Mouse (Mus musculus) splenic B cell, adult 2 months (primary cell): ENCODE measurements around the gene Rbbp8nl.

Source experiments
- DNase-seq: peaks from one replicate; pipeline ENCODE4 v3.0.0-alpha.2; 2011; ENCODE audit warnings: low read depth, low spot score
- H3K27me3 ChIP-seq: 2 replicates; pipeline ENCODE4 v1.6.1; 2012; ENCODE audit warnings: mild to moderate bottlenecking, low read length, moderate library complexity, mixed read lengths; ENCODE audit not compliant: control insufficient read depth, poor library complexity, insufficient read depth, severe bottlenecking
- H3K36me3 ChIP-seq: 2 replicates; pipeline ENCODE4 v1.6.1; 2012; ENCODE audit warnings: mild to moderate bottlenecking, low read length, moderate library complexity, mixed read lengths; ENCODE audit not compliant: control insufficient read depth, poor library complexity, insufficient read depth, severe bottlenecking

Rbbp8nl gene

GRCm38 (mm10) chr2:180236500-180236899 lies 53.2 kb downstream of the Rbbp8nl start:
- Histone ChIP-seq H3K27me3 (no peaks in the 10 kb centered on the region), H3K36me3 (no peaks in the 10 kb centered on the region)
- no peak for DNase-seq

- H3K36me3 ChIP-seq, result no peaks in the 10 kb centered on the region
- no peak for DNase-seq
- H3K27me3 ChIP-seq, result no peaks in the 10 kb centered on the region
Observed at GRCm38 (mm10) chr2:180235788-180236187, 53.9 kb downstream of the Rbbp8nl start.

GRCm38 (mm10) chr2:180234980-180235379 lies 54.7 kb downstream of the Rbbp8nl start:
- H3K36me3 ChIP-seq, result no peaks in the 10 kb centered on the region
- no peak for DNase-seq

DNA sequence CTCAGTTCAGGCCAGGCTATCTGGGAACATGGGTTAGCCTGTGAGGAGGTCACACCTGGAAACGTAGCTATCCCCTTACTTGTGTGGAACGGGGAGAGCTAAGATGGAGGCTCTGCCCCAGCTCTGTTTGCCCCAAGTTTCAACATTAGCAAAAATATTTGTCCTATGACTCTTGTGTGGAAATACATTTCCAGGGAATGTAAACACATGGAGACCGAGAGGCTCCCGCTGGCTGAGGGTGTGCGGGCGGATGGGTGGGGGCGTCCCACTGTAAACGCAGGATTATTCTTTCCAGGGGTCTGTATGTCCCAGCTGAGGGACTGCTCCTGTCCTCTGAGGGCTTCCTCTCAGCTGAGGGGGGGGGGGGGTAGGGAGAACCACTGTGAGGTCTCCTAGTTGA lies 55.3 kb downstream of the Rbbp8nl start:
- no peak for DNase-seq
- Histone ChIP-seq H3K36me3 (no peaks in the 10 kb centered on the region), H3K27me3 (no peaks in the 10 kb centered on the region)

More at GRCm38 (mm10) chr2:180234980-180235379, 54.7 kb downstream of the Rbbp8nl start:
- no peaks in the 10 kb centered on the region for H3K27me3 ChIP-seq

- Histone ChIP-seq H3K36me3 (no peaks in the 10 kb centered on the region), H3K27me3 (no peaks in the 10 kb centered on the region)
- no peak for DNase-seq
Observed at GRCm38 (mm10) chr2:180233101-180233904, 56.4 kb downstream of the Rbbp8nl start.

DNA sequence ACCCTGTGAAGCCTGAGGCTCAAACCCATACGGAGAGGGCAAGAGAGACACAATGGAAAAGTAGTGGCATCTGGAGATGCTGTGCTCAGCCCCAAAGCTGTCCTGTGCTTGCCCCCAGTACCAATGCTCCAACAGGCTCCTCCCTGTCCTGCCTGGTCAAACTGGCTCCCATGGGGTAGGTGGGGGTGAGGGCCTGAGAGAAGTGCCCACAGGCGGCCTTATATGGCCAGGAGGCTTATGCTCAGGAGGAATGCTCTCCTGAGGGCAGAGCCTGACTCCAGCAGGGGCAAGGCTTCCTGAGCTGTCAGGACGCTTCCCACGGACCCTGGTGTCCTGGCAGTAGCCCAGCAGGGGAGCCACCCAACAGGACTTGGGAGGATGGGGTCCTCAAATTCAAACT lies 59.2 kb downstream of the Rbbp8nl start:
- H3K36me3 ChIP-seq, result no peaks in the 10 kb centered on the region
- H3K27me3 ChIP-seq, result no peaks in the 10 kb centered on the region
- DNase-seq, result no peak

- DNase-seq, result no peak
- Histone ChIP-seq H3K36me3 (no peaks in the 10 kb centered on the region), H3K27me3 (no peaks in the 10 kb centered on the region)
Observed at GRCm38 (mm10) chr2:180229129-180229528, 60.5 kb downstream of the Rbbp8nl start.

GRCm38 (mm10) chr2:180228592-180228991 lies 61.1 kb downstream of the Rbbp8nl start:
- Histone ChIP-seq H3K27me3 (no peaks in the 10 kb centered on the region), H3K36me3 (no peaks in the 10 kb centered on the region)
- DNase-seq, result no peak

DNA sequence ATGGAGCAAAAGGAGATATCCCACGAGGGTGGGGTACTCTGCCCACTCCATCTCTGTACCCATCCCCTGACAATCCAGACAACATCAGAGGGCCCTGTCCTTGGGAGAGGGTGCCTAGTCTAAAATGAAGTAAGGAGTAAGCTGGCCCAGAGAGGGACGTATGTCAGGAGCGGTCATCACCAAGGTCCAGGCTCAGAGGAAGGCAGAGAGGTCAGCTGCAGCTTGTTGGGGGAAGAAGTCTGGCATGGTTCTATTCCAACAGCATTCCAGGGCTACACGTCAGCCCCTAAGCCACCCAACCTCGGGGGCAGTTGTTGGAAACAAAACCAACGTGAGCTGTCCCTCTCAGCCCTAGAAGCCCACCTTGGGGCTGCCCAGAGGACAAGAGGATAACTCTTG lies 61.6 kb downstream of the Rbbp8nl start:
- Histone ChIP-seq H3K36me3 (no peaks in the 10 kb centered on the region), H3K27me3 (no peaks in the 10 kb centered on the region)
- no peak for DNase-seq
